Mouse (Mus musculus): Measurements from ENCODE around the gene Fbxo9. TPM values are rescaled to one million over a fixed set of nuclear protein-coding genes. Genes with fewer than 3 reads are reported as not detected.
"Not testable (repeated sequence)": the region's sequence is repeated elsewhere in the genome, so short reads cannot be mapped to it uniquely, and the experiment has no call there.

Gene Fbxo9
- total RNA-seq, 2 experiments from 2014 or later = 40.3 to 43.8 TPM

GRCm38 (mm10) chr9:78073291-78073690 lies 35.6 kb downstream of the Fbxo9 start:
- ATAC-seq (ENCODE audit: poor library complexity, severe bottlenecking) = not testable (repeated sequence)

DNA sequence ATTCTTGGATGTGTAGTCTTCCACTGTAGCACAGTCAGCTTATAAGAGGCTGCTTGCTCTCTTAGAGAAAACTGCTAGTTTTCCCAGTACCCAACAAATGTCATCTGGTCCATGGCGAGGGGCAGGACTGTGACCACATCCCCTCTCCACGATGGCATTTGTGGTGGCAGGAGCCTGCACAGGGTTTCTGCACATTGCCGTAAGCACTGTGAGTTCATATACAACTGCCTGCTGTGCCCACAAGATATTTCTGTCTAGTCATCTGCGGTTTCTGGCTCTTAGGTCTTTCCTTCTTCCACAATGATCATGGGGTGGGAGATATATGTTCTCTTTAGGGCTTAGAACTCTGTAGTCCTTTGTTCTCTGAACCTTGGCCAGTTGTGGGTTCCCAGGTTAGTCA lies 37.2 kb downstream of the Fbxo9 start:
- ATAC-seq (ENCODE audit: poor library complexity, severe bottlenecking) = peak; percentile 55

- no peak for ATAC-seq (ENCODE audit: poor library complexity, severe bottlenecking)
These were observed 38.4 kb downstream of the Fbxo9 start for GRCm38 (mm10) chr9:78070496-78070895.

GRCm38 (mm10) chr9:78064121-78064520 lies 44.7 kb downstream of the Fbxo9 start:
- no peak for ATAC-seq (ENCODE audit: poor library complexity, severe bottlenecking)

- no peak for ATAC-seq (ENCODE audit: poor library complexity, severe bottlenecking)
These were observed 46.5 kb downstream of the Fbxo9 start for GRCm38 (mm10) chr9:78062392-78062791.

DNA sequence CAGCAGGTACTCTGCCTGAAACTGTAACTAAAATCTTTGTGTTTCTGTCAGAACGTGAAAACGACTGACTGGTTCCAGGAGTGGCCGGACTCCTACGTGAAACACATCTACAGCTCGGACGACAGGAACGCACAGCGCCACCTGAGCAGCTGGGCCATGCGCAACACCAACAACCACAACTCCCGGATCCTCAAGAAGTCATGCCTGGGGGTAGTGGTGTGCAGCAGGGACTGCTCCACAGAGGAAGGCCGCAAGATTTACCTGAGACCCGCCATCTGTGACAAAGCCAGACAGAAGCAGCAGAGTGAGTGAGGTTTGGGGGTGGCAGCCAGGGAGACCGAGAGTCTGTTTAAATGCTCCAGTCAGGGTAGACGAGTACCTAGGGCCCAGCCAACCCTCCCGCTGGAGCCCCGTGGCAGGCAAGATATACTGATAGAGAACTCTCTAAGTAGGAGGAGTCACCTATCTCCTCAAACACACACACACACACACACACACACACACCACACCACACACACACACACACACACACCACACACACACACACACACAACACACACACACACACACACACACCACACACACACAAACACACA lies 49.2 kb downstream of the Fbxo9 start:
- no peak for ATAC-seq (ENCODE audit: poor library complexity, severe bottlenecking)

DNA sequence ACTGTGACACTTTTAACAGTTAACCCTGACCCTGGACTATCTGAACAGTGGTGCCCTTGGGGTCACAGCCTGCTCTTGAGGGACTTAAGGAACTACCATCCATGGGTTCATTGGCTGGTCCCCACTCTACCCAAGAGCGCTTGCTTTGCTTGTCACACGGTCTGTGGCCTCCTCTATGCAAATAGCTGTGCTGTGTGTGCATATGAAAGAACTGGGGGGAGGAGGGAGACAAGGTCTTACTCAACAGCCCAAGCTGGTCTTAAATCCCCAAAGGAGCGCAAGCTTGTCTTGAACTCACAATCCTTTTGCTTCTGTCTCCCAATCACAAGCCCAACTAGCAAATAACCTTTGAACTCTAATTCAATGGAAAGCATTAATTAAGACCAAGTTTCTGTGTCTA lies 54.6 kb downstream of the Fbxo9 start:
- ATAC-seq (ENCODE audit: poor library complexity, severe bottlenecking) = no peak

DNA sequence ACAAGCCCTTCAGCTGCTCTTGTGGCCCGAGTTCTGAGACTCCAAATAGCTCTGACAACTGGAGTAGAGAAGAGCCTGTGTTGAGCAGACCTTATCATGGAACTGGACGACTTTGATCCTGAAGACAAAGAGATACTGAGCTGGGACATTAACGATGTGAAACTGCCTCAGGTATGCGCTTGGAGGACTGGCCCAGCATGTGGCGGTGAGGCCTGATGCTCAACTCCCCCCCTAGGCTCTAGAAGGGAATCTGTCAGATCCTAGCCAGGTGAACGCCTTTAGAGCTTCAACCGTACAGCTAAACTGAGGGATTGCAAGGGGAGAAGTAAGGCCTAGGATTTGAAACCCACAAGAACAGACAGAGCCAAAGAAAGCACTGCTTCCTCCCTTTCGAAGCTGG lies 55.0 kb downstream of the Fbxo9 start:
- no peak for ATAC-seq (ENCODE audit: poor library complexity, severe bottlenecking)

GRCm38 (mm10) chr9:78051677-78052076 lies 57.2 kb downstream of the Fbxo9 start, which contains the start of gene Gcm1:
TSS of gene Gcm1 (plus strand) at chr9:78051924.
- ATAC-seq (ENCODE audit: poor library complexity, severe bottlenecking) = no peak

- no peak for ATAC-seq (ENCODE audit: poor library complexity, severe bottlenecking)
These were observed 58.4 kb downstream of the Fbxo9 start for GRCm38 (mm10) chr9:78050452-78050970.

- ATAC-seq (ENCODE audit: poor library complexity, severe bottlenecking) = no peak
These were observed 62.1 kb downstream of the Fbxo9 start for GRCm38 (mm10) chr9:78046755-78047154.

DNA sequence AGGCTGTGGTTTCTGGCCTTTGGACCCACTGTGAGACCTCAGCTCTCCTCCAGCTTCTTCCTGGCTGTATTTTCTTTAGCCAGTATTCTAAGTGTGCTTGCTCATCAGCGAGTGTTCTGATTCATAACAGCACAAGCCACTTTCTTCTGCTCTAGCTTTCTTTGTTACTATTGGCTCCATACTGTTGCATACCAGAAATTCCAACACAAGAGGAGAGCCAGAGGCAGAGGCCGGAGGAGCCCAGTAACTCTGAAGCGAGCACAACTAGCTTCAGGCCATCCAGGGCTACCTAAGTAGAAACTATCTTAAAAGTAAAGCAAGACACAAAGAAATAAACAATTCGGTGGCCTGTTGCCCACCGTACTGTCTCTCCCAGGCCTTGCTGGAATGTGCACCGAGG lies 63.7 kb downstream of the Fbxo9 start:
- ATAC-seq (ENCODE audit: poor library complexity, severe bottlenecking) = no peak

DNA sequence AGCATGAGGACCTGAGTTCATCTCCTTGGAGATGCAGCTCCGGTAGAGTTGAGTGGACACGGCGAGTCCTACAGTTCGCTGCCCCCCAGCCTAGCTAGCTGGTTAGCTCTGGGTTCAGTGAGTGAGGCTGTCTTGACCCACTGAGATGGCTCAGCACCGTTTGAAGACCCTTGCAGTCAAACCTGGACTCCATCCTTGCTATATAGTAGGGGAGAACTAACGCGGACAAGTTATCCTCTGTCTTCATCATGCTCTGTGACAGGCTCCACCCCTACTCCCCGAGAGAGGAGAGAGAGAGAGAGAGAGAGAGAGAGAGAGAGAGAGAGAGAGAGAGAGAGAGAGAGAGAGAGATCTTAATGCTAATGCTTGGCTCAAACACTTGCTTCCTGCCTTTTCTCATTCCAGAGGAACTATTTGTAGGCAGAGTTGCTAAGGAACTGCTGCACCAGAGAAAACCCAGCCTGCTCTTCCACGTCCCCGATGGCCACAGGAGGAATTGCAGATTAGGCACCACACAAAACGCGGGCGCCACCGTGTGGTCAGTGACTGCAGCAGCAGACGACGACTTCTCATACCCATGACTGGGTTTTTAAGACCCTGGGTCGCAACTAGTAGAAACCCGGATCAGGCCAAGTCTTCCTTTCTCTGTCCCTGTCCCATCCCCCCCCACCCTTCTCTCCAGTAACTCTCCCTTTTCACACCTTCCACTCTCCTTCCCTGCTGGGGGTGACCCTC lies 69.9 kb downstream of the Fbxo9 start:
- peak; percentile 100 for ATAC-seq (ENCODE audit: poor library complexity, severe bottlenecking)

DNA sequence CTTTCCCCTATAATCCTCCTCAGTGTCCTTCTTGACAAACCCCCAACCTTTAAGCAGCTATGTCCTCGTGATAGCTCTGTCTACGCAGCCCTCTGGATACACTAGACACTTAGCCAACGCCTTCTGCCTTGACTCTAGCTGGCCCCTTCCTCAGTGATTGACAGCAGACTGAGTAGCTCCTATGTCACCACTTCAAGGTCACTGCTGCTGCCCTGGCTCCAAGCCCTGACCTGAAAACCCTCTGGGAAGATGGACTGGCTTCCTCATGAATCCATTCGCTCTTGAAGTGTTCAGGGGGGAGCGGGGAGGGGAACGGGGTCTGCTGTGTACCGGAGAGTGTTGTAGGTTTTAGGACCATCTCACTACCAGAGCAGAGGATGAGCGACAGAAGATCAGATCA lies 73.0 kb downstream of the Fbxo9 start:
- no peak for ATAC-seq (ENCODE audit: poor library complexity, severe bottlenecking)

- ATAC-seq (ENCODE audit: poor library complexity, severe bottlenecking) = no peak
These were observed 73.6 kb downstream of the Fbxo9 start for GRCm38 (mm10) chr9:78035296-78035695.

- ATAC-seq (ENCODE audit: poor library complexity, severe bottlenecking) = no peak
These were observed 75.9 kb downstream of the Fbxo9 start for GRCm38 (mm10) chr9:78032930-78033329.

Other genes with a start within 250 kb of the Fbxo9 start
- 45.0 and 49.3 TPM in 2 replicates for gene Elovl5, start 191.7 kb downstream of the Fbxo9 start, total RNA-seq (2015)
- gene Elovl5, start 191.7 kb downstream of the Fbxo9 start, total RNA-seq (2017) = 52.0 and 52.8 TPM in 2 replicates
- not detected in 2 replicates for gene Gcm1, start 57.1 kb downstream of the Fbxo9 start, total RNA-seq (2015)
- not detected in 2 replicates for gene Gcm1, start 57.1 kb downstream of the Fbxo9 start, total RNA-seq (2017)
- 3.4 and 6.2 TPM in 2 replicates for gene Ick, start 127 bp upstream of the Fbxo9 start, total RNA-seq (2015)
- gene Ick, start 127 bp upstream of the Fbxo9 start, total RNA-seq (2017) = 2.5 and 8.0 TPM in 2 replicates
- 0.27 TPM in 1 of 2 replicates, not detected in the other for gene Gsta4, start 73.7 kb upstream of the Fbxo9 start, total RNA-seq (2015)
- gene Gsta4, start 73.7 kb upstream of the Fbxo9 start, total RNA-seq (2017) = not detected in 2 replicates
- gene Gsta1, start 121.6 kb upstream of the Fbxo9 start, total RNA-seq (2015) = not detected in 2 replicates
- not detected in 2 replicates for gene Gsta1, start 121.6 kb upstream of the Fbxo9 start, total RNA-seq (2017)
- gene Gm3776, start 148.1 kb upstream of the Fbxo9 start, total RNA-seq (2015) = not detected in 2 replicates
- gene Gm3776, start 148.1 kb upstream of the Fbxo9 start, total RNA-seq (2017) = not detected in 2 replicates
- not detected in 2 replicates for gene Gm10639, start 180.9 kb upstream of the Fbxo9 start, total RNA-seq (2015)
- not detected in 2 replicates for gene Gm10639, start 180.9 kb upstream of the Fbxo9 start, total RNA-seq (2017)
- not detected in 2 replicates for gene Omt2a, start 205.7 kb upstream of the Fbxo9 start, total RNA-seq (2015)
- not detected in 2 replicates for gene Omt2a, start 205.7 kb upstream of the Fbxo9 start, total RNA-seq (2017)
- gene Omt2b, start 218.5 kb upstream of the Fbxo9 start, total RNA-seq (2015) = not detected in 2 replicates
- gene Omt2b, start 218.5 kb upstream of the Fbxo9 start, total RNA-seq (2017) = not detected in 2 replicates
- gene Gsta2, start 246.7 kb upstream of the Fbxo9 start, total RNA-seq (2015) = not detected in 2 replicates
- gene Gsta2, start 246.7 kb upstream of the Fbxo9 start, total RNA-seq (2017) = not detected in 2 replicates

Measured in megakaryocyte, adult 5-6 weeks (primary cell).